Mouse (Mus musculus) spleen, adult 2 months (tissue): ENCODE results near the gene C730034F03Rik. TPM values are rescaled to one million over a fixed set of nuclear protein-coding genes. Genes with fewer than 3 reads are reported as not detected.
A peak's percentile ranks its signal among the peaks of the same experiment; 100 is the strongest.

ENCODE experiments used
- DNase-seq, 2 experiments: peaks; one replicate each; pipeline versions ENCODE4 v3.0.0 to v3.0.0-alpha.2; 2012 to 2021; ENCODE audit warnings: low spot score in 2 of 2, low read depth in 1 of 2
- H3K27ac ChIP-seq: fragments of 200-500 bp; 2 replicates; pipeline ENCODE4 v1.5.1; 2012; ENCODE audit warnings: low read length, inconsistent platforms; ENCODE audit not compliant: insufficient read depth
- H3K27me3 ChIP-seq: fragments of 200-500 bp; 2 replicates; pipeline ENCODE4 v1.6.1; 2012; ENCODE audit warnings: mild to moderate bottlenecking, moderate library complexity, low read length, inconsistent platforms; ENCODE audit not compliant: control insufficient read depth, insufficient read depth
- H3K36me3 ChIP-seq: fragments of 200-500 bp; 2 replicates; pipeline ENCODE4 v1.6.1; 2012; ENCODE audit warnings: mild to moderate bottlenecking, low read length, inconsistent platforms; ENCODE audit not compliant: control insufficient read depth, insufficient read depth
- H3K4me1 ChIP-seq: fragments of 200-500 bp; 2 replicates; pipeline ENCODE4 v1.6.1; 2011; ENCODE audit warnings: inconsistent platforms; ENCODE audit not compliant: control insufficient read depth, insufficient read depth, insufficient read length
- H3K4me3 ChIP-seq: fragments of 200-500 bp; 2 replicates; pipeline ENCODE4 v1.5.1; 2011; ENCODE audit warnings: mild to moderate bottlenecking, inconsistent platforms; ENCODE audit not compliant: insufficient read depth, insufficient read length; ENCODE audit errors: extremely low read depth
- CTCF ChIP-seq: fragments of 200-500 bp; IDR thresholded peaks from 2 replicates; pipeline ENCODE4 v1.5.1; 2011; ENCODE audit warnings: mild to moderate bottlenecking, inconsistent platforms; ENCODE audit not compliant: insufficient read depth, insufficient read length, insufficient replicate concordance; ENCODE audit errors: extremely low read depth
- POLR2A ChIP-seq: fragments of 200-500 bp; IDR thresholded peaks from 2 replicates; pipeline ENCODE4 v1.6.1; 2011; ENCODE audit warnings: low read depth, low read length, inconsistent platforms
- WGBS: fragments of 180-500 bp; shearing (Covaris S2); methylation state at CpG from one replicate; pipeline ENCODE4 v1.1.7; 2018; 5-methylcytosine and 5-hydroxymethylcytosine counted together
- polyA plus RNA-seq: library from polyadenylated mRNA; depleted of rRNA; stranded (reverse); fragments of >200 nt; gene quantifications from 2 replicates; pipeline ENCODE4 v1.2.3, GENCODE M21; 2012

The C730034F03Rik gene
- polyA plus RNA-seq, 1 experiment, result 0.82 TPM

DNA sequence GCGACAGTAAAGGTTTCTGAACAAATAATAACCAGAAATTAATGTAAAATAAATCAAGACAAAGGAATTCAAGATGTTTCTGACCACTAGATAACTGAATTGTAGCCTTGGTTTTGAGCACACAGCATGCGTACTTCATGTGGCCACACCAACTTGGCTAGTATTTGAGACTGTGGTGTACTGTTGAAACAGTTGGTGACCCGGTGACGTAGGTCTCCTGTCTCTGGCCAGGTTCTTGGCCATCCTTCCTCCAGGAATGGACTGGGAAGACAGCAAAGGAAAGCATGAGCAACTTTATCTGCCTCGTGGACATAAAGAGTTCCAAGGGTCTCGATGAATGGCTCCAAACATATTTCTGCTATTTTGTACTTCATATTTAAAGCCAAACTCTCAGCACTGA lies 2.4 kb downstream of the C730034F03Rik start:
- peaks cover 7% of the 10 kb centered on the region for H3K4me1 ChIP-seq
- 93% methylated on average over 6 of the region's 6 CpGs for WGBS
- no peaks in the 10 kb centered on the region for H3K27me3 ChIP-seq
- no peak overlapping the region for H3K27ac ChIP-seq
- peaks cover 5% of the 10 kb centered on the region for H3K36me3 ChIP-seq
- TF ChIP-seq CTCF, result no peak
- no peak for TF ChIP-seq POLR2A
- DNase-seq, result no peak
- no peak overlapping the region for H3K4me3 ChIP-seq

DNA sequence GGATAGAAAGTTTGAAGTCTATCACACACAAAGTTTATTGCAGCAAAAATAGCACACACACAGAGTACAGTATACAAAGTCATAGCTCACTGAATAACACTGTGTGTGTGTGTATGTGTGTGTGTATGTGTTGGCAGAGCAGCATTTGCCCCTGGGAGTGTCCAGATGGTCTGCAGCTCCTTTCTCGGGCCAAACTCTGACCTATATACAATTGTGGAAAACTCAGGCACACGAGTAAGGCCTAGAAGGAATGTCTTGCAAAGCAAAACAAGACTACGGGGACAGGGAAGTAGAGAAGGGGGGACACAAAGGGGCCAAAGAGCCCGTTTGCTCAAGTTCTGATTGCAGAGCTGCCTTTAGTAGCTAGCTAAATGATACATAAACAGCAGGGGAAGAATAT lies 3.6 kb downstream of the C730034F03Rik start:
- no peak for DNase-seq
- H3K4me3 ChIP-seq, result no peak overlapping the region
- TF ChIP-seq CTCF, result no peak
- no peak for TF ChIP-seq POLR2A
- peaks cover 7% of the 10 kb centered on the region for H3K4me1 ChIP-seq
- H3K36me3 ChIP-seq, result no peaks in the 10 kb centered on the region; the same call in 1 of the 2 replicates
- no peaks in the 10 kb centered on the region for H3K27me3 ChIP-seq
- 86% methylated on average over 4 of the region's 4 CpGs for WGBS
- no peak overlapping the region for H3K27ac ChIP-seq

DNA sequence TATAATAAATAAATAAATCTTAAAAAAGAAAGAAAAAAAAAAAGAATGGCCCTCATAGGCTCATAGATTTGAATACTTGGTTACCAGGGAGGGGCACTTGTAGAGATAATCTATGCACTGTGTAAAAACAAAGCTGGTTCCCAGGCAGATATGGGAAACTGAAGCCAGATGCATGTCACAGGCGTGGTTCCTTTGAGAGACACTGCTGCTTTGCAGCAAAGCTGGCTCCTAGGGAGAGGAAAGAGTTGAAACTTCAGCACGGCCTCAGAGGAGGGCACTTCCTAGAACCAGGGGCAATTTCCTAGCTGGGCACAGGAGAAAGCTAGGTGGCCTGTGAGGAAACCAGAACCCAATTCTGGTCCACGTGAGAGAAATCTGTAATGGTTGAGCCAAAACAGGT lies 4.7 kb downstream of the C730034F03Rik start:
- Histone ChIP-seq H3K36me3 (no peaks in the 10 kb centered on the region; the same call in 1 of the 2 replicates), H3K27ac (no peak overlapping the region), H3K4me3 (no peak overlapping the region), H3K4me1 (peaks cover 3% of the 10 kb centered on the region; the same call in 1 of the 2 replicates), H3K27me3 (no peaks in the 10 kb centered on the region)
- no peak for DNase-seq
- TF ChIP-seq POLR2A (no peak), CTCF (no peak)
- WGBS, result 89% methylated on average over 3 of the region's 3 CpGs

DNA sequence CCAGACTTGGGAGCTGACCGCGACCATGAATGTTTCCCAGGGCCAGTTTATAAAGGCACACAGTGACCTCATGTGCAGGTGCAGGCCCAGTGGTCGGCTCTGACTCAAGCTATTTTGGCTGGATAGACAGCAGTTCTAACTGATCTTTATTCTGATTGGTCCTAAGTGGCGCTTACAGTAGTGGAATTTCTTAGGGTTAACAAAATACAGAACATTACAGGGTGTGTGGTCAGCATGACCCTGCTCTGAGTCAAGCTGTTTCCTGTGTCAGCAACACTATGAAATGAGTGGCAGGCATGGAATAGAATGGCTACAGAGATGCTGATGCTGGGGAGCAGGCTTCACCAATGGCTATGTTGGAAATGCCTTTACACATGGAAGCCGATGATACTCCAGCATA lies 6.5 kb downstream of the C730034F03Rik start:
- no peak for DNase-seq
- WGBS, result 88% methylated on average over 5 of the region's 5 CpGs
- TF ChIP-seq CTCF, result no peak
- no peak for TF ChIP-seq POLR2A
- no peaks in the 10 kb centered on the region; the same call in 1 of the 2 replicates for H3K36me3 ChIP-seq
- no peak overlapping the region for H3K27ac ChIP-seq
- H3K4me3 ChIP-seq, result no peak overlapping the region
- H3K27me3 ChIP-seq, result no peaks in the 10 kb centered on the region
- peaks cover under 1% of the 10 kb centered on the region; the same call in 1 of the 2 replicates for H3K4me1 ChIP-seq

DNA sequence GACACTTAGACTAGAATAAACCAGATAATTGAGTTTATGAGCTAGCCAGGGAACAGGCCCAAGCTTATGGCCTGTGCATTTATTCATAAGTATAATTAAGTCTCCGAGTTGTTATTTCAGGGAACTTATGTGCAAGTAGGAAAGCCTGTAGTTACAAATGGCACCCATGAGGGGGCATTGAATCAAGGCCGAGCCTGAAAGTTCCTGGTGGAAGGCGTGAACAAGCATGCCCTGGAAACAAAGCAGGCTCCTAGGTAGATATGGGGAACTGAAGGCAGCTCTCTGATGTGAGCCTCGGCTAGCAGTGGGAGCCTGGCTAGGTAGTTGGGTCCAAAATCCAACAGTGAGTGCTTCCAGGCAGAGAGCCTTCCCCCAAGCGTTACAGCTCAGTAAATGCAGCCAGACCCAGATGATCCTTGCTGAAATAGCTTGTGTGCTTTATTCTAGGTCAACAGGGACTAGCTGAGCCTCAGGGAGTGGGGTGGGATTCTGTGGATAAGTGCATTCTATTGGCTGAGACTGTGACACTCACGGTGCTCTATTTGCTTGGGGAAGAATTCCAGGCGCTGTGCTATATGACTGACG lies 13.2 kb downstream of the C730034F03Rik start:
- H3K4me3 ChIP-seq, result no peak overlapping the region
- DNase-seq, result no peak
- H3K27ac ChIP-seq, result no peak overlapping the region
- H3K36me3 ChIP-seq, result no peaks in the 10 kb centered on the region
- WGBS, result 58% methylated on average over 8 of the region's 8 CpGs
- no peaks in the 10 kb centered on the region for H3K27me3 ChIP-seq
- H3K4me1 ChIP-seq, result no peaks in the 10 kb centered on the region
- TF ChIP-seq CTCF, result no peak
- no peak for TF ChIP-seq POLR2A

DNA sequence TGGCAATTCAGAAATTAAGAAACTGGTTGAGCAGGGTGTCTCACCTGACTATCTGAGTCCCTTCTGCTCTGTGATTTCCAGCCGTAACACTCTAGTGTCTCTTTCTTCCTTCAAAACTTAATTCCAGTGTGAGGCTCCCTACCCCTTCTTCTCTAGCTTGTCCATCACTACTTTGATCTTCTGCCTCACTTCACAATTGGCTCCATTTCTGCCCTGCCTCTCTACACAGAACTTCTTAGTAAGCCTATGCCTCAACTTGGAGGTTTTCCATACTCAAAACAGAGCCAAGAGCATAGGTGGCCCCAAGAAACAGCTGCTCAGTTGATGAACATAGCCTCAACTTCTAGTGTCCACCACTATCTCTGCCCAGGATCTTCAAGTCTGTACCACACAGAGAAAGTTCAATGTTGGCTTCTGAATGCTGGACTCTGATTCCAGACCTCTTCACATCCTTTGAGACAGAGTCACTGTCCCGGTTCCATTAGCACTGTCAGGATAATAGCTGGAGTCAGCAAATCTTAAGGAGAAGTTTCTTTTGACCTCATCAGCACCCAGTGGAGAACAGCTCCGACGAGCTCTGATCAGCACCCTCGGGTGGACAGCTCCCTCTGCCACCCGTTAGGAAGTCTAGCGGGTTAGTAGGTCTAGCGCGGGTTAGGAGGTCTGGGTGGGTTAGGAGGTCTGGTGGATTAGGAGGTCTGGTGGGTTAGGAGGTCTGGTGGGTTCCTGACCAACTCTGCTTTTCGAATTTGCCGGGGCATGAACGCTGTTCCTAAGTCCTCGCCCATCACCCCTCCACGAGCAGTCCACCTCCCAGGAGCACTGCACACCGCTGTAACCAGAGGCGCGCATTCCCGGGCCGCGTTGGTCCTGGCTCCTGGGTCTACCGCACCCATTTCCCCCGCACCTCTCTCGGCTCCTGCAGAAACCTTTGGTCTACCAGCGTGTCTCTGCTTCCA lies 23.8 kb downstream of the C730034F03Rik start:
- H3K27me3 ChIP-seq, result peaks cover 9% of the 10 kb centered on the region
- no peaks in the 10 kb centered on the region for H3K36me3 ChIP-seq
- peak in 1 of 2 experiments; percentile 30 for DNase-seq
- WGBS, result 6% methylated on average over 24 of the region's 24 CpGs
- H3K4me3 ChIP-seq, result no peak overlapping the region
- TF ChIP-seq CTCF, result no peak
- no peak for TF ChIP-seq POLR2A
- no peak overlapping the region for H3K27ac ChIP-seq
- peaks cover 7% of the 10 kb centered on the region for H3K4me1 ChIP-seq
